Mouse (Mus musculus): ENCODE measurements around the gene Sema4f.

Sema4f gene

GRCm38 (mm10) chr6:82915889-82916288 lies 23.7 kb downstream of the Sema4f start:
- 41% methylated on average over 3 of the region's 3 CpGs for WGBS

DNA sequence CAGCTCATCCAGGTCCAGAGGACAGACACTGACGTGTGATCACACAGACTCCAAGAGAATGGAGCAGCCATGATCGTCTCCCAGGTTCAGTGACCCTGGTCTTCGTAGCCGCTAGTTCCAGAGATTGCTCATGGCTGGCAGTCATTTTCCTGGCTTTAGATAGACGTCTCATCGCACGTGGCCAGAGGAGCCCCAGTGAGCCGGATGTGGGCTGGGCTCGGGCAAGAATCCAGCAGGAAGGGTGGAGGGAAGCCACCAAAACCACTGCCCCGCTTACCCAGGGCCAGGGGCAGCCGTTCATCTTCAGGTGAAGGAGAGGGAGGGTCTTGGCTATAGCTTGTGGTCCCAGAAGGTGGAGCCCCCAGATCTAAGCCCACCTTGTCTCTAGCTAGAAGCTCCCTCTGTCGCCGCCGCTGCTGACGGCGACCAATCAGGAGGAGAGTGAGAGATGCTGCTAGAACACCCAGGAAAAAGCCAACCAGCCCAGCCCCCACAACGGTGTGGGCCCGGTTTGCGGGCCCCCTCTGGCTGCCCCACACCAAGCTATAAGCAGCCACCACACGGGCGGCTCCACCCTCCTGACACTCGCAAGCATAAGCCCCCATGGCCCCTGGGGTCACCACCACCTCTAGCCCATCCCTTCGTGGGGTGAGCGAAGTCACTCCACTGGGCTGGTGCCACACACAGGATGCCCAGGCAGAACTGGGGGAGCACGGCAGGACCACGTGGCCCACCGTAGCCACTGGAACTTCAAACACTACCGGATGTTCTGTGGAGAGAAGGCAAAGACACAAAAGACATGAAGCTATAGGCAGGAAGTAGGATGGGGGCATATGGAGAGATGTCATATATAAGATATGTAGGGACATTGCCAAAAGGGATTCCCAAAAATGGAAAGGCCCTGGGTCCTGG lies 26.0 kb downstream of the Sema4f start:
- WGBS, result 75% methylated on average over 28 of the region's 28 CpGs

GRCm38 (mm10) chr6:82911303-82911702 lies 28.3 kb downstream of the Sema4f start:
- WGBS, result 84% methylated on average over 5 of the region's 5 CpGs

GRCm38 (mm10) chr6:82909136-82909855 lies 30.3 kb downstream of the Sema4f start:
- WGBS, result 33% methylated on average over 14 of the region's 14 CpGs

GRCm38 (mm10) chr6:82908034-82908433 lies 31.5 kb downstream of the Sema4f start:
- WGBS, result 45% methylated on average over 8 of the region's 8 CpGs

DNA sequence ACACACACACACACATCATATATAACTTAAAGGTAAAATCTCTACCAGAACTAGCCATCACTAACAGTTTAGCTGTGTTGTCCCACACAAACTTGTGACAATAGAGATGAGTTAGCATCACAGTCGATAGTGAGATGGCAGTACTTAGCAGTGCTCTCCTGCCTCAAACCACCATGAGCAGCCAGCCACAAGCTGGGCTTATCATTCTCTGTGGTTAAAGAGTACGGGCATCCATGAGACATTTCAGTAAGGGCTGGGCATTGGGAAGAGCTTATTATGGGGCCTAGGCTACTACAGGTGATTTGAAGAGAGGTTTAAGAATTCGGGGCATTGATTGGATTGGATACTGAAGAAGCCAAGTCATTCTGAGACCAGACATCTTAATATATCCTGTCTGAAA lies 32.6 kb downstream of the Sema4f start:
- WGBS, result 90% methylated on average over 3 of the region's 3 CpGs

DNA sequence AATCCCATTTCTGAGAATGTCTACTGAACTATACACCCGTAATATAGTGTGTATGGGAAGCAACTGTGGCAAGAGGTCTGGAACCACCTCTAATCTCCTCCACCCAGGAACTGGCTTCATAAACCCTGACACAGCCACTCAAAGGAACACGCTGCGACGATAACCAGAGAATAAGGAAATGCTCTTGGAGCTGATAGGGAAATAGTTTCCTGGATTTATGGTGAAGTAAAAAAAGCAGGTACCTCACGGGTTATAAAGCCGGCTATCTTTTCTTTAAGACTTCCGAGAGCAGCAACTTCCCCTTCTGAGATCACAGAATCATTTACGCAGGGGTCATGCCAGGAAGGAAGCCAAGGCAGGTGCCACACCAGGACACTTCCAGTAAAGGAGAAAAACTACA lies 37.0 kb downstream of the Sema4f start:
- 81% methylated on average over 8 of the region's 8 CpGs for WGBS

- WGBS, result 64% methylated on average over 4 of the region's 4 CpGs
These were observed 40.8 kb downstream of the Sema4f start for GRCm38 (mm10) chr6:82898745-82899144.

DNA sequence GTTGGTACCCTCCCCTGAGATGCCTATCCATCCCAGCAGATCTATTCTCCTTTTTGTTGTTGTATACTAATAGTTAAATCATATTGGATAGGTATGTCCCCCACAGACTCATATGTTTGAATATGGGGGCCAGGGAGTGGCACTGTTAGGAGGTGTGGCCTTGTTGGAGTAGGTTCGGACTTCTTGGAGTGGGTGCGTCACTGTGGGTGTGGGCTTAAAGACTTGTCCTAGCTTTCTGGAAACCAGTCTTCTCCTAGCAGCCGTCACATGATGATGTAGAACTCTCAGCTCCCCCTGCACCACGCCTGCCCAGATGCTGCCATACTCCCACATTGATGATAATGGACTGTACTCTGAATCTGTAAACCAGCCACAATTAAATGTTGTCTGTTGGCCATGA lies 41.3 kb downstream of the Sema4f start:
- WGBS, result 70% methylated on average over 4 of the region's 4 CpGs

DNA sequence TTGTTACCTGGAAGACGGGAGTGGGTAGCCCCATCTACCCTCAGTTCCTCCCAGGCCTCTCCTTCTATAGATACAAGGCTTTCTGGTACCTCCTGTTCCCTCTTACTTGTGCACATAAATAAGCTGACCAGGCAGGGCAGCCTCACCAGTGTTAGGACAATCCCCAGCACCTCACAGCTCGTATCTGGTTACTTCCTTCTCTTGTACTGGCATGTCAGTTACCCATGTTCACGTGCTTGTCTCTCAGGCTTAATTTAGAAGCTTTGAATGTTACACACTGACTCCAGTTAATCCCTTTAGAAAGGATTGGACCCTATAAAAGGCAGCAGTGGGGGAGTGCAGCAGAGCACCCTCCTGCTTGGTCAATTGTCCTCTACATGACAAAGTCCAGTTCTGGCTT lies 42.3 kb downstream of the Sema4f start:
- WGBS, result 59% methylated on average over 3 of the region's 3 CpGs

DNA sequence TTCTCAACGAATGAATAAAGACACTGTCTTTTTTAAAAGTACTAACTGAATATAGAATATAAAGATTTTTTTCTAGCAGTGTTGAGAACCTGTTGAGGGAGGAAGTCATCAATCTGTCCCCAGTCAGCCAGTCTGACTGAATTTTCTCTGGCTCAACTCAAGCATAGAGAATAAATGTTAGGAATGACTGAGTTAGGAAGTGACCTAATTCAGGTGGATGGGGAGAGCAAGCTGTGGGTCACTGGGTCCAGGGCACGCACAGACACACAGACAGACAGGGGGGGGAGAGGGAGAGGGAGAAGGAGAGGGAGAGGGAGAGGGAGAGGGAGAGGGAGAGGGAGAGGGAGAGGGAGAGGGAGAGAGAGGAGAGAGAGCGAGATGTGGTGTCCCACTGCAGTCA lies 46.2 kb downstream of the Sema4f start:
- 68% methylated on average over 3 of the region's 3 CpGs for WGBS

GRCm38 (mm10) chr6:82892540-82892939 lies 47.0 kb downstream of the Sema4f start:
- WGBS, result 80% methylated on average over 2 of the region's 2 CpGs

DNA sequence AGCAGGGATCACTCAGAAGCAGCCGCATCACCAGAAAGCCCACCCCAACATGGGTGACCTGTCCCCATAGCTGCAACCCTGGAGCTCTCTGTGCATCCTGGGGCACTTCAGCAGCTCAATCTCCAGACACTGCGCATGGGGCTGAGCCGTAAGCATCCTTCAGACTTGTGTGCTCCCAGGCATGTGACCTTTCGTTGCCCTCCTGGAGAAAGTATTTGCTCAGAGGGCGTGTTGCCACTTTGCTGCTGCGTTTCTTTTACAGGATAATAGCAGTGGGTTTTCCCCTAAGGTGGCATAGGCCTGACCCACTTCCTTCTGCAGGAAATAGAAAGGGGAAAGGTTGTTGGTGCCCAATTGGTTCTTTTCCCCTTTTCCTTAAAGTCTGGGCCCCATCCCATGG lies 48.1 kb downstream of the Sema4f start:
- 84% methylated on average over 6 of the region's 6 CpGs for WGBS

- WGBS, result 66% methylated on average over 4 of the region's 4 CpGs
These were observed 53.2 kb downstream of the Sema4f start for GRCm38 (mm10) chr6:82886330-82886729.

DNA sequence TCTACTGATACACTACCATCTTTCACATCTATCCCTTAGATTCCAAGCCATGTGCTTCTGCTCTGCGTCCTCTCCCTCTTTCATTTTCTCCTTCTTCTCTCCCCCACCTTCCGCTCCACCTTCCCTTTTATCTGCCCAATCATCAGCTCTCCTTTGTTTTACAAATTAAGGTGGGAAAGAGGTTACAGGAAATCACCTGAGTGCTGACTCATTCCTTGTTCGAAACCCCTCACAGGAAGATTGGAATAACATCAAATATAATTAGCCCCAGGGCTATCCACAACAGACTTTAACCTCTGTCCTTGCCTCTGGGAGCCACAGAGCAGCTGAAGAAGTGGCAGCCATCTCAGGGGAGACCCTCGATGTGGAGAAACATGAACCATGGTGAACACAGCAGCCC lies 53.7 kb downstream of the Sema4f start:
- 88% methylated on average over 4 of the region's 4 CpGs for WGBS

DNA sequence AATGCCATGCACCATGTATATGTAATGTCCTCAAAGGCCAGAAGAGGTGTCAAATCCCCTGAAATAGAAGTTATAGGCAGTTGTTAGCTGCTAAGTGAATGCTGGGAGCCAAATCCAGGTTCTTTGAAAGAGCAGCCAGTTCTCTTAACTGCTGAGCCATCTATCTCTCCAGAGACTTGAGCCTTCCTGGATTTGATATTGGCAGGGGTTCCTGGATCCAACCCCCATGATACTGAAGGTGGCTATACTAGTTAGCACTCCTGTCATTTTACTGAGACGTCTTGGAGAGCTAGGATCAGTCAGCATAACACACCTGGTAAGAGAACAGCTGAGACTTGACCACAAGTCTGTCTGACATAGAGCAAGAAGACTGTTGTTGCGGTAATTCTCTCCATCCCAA lies 54.1 kb downstream of the Sema4f start:
- WGBS, result 91% methylated on average over 2 of the region's 2 CpGs

- 71% methylated on average over 3 of the region's 3 CpGs for WGBS
These were observed 55.0 kb downstream of the Sema4f start for GRCm38 (mm10) chr6:82884570-82884969.

- whole genome bisulfite sequencing, result 58% methylated on average over 21 of the region's 21 CpGs
These were observed 58.0 kb downstream of the Sema4f start for GRCm38 (mm10) chr6:82881485-82882096.

GRCm38 (mm10) chr6:82880807-82881206 lies 58.8 kb downstream of the Sema4f start:
- WGBS, result 83% methylated on average over 3 of the region's 3 CpGs

DNA sequence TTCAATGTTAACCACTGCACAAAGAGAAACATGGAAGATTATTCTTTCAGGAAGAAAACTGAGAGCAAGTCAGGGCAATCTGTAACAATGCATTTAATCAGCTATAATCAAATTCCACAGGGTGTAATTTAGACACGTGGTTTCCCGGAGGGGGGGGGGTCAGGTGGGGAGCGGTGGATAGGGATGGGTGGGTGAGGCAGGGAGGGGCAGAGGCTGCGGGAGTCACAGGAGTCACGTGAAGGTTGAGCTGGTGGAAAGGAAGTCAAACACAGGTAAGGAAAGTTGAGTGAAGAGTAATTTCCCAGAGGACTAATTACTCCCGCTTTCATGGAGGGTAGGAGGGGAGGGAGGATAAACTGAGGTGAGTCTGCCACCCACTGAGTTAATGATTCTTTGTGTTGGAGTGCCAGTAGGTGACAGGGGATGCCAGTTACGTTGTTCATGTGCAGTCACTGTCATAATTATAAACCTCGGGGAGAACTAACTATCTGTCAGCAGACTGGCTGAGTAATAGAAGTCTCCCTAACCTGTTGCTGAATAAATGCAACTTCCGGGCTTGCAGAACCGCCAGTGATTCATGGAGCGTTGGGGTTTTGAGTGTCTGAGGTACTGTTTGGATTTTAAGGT lies 60.0 kb downstream of the Sema4f start:
- 67% methylated on average over 11 of the region's 11 CpGs for WGBS

DNA sequence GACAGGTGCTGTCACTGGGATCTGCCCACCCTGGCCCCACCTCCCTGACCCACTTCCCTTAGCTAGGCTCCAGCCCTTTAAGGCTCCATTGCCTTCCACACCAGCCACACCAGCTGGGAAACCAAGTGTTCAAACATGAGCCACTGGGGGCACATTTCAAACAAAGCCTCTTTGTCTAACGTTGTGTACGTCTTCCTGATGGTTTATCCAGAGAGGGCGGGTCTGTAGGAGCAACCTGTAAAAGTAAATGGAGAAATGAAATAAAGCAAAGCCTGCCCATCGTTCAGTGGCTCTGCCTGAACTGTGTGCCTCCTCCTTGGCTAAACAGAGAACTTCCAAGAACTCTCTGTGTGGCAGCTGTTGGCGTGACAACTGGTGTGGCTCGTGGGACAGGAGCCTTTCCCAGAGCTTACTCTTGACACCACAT lies 64.0 kb downstream of the Sema4f start:
- WGBS, result 56% methylated on average over 6 of the region's 6 CpGs

DNA sequence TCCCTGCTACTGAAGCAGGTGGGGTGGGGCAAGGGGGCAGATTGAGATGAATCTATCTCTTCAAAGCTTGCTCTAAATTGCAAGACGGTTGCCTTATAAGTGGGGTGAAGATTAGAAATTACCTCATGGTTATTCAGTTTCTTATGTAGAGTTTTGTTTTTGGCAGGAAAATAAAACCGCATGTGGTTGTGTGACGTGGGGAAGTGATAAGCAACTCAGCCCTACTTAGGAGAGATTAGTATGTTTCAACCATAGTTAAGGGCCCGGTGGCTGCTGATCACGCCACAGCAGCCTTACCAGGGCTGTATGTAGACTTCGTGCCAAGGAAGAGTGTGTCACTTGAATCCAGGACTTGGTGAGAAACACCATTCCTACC lies 67.2 kb downstream of the Sema4f start:
- WGBS, result 79% methylated on average over 6 of the region's 6 CpGs
